Mouse (Mus musculus) right cerebral cortex, postnatal 25 days (tissue): Measurements from ENCODE around the gene Chd2.
"Not testable (repeated sequence)": the region's sequence is repeated elsewhere in the genome, so short reads cannot be mapped to it uniquely, and the experiment has no call there.

Experiments used
- DNase-seq: peaks from one replicate; pipeline ENCODE4 v3.0.0; 2022

Gene Chd2

GRCm38 (mm10) chr7:73539116-73539682, 2.4 kb downstream of the Chd2 start:
- no peak for DNase-seq

DNA sequence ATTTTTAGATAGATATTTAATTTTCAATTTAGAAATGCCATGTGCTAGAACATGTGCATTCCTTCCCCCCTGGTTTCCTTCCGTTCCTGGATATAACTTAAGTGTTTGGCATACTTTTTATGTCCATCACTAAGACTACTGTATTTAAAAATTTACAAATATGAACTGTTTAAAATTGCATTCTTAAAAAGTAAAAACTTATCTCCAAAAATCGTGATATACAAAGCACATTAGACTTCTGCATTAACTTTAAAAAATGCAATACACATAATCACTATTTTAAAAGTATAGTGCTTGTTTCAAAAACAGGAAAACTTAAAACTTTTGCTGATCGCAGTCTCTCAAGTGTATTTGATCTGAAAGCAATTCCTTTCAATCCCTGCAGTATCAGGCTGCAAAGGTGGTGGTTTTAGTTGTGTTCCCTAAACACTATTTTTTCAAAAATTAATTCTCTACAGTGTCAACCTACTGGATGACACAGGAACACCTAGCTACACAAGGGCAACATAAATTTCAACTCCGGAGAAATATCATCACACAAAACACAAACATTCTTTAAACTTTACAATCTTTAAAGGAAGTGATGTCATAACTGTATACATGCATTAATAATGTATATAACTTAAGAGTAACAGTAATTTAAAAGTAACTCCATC, 3.1 kb downstream of the Chd2 start:
- no peak for DNase-seq

DNA sequence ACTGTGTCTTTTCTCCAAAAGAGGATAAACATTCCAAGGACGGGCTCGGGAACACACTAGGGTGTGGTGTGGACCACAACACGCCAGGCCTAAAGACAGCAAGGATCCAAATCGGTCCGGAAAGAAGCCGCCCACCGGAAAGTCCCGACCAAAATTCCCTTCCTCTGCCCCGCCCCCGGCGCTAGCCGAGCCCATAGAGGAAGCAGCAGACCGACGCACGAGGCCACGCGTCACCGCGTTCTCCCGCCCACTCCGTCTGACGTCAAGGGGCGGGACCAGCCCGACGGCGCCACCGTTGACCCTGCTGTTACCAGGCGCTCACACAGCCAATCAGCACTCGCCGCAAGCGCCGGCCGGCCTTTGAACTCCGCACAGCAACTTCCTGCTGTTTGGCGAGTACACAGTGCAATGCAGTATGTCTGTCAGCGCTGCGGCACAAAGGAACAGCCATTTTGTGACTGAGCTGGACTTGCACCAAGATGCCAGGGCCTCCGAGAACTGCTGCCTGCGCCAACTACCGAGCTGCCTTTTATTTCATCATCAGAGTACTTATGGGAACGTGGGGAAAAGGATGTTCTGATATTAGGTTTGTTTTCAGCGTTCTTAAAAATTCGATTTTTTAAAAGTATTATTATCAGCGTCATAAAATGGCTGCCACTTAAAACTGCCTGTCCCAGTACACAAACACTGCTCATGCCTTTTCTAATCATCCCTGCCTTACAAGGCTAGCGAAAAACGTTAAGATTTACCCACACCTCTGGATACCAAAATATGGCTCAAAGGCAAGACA, 3.8 kb downstream of the Chd2 start:
- DNase-seq: peak; percentile 100

GRCm38 (mm10) chr7:73537228-73537627, 4.4 kb downstream of the Chd2 start:
- no peak for DNase-seq

- DNase-seq: no peak
These were observed 5.1 kb downstream of the Chd2 start for GRCm38 (mm10) chr7:73536579-73536978.

- DNase-seq: no peak
These were observed 5.8 kb downstream of the Chd2 start for GRCm38 (mm10) chr7:73535861-73536200.

DNA sequence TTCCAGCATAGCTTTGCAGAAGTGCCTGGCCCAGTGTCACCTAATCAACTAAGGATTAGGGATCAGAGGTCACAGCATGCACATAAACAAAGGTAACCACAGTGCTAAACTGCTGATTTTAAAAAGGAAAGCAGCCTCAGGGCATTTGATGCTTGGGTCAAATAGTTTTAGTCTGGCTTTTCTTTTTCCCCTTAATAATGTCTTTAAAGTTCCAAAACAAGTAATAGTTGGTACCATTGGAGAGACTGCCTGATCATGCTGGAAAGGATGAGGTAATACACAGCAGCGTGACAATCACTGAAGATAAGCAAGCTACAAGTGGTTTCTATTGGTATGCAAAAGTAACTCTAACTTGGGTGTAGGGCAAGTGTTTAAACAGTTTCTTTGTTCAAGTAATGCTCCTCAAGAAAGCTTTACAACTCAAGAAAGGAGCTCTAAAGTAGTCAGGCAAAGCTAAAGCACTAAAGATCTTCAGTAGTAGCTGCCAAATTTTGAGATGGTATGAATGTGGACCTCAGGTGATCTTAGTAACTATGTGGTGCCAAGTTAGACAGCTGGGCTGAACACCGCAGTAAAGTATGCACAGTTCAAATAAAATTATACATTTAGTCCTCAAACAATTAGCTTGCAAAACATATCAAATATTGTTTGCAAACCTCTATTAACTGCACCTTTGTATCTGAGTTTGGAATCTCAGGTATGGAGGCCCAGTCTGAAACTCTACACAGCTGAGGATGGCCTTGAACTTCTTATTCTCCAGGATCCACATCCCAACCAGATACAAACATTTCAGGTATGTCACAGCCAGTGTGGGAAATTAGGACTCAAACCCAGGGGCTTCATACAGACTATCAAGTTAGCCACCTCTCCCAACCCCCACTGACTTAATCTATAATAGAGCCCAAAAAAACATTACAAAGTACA, 6.4 kb downstream of the Chd2 start:
- DNase-seq: no peak

DNA sequence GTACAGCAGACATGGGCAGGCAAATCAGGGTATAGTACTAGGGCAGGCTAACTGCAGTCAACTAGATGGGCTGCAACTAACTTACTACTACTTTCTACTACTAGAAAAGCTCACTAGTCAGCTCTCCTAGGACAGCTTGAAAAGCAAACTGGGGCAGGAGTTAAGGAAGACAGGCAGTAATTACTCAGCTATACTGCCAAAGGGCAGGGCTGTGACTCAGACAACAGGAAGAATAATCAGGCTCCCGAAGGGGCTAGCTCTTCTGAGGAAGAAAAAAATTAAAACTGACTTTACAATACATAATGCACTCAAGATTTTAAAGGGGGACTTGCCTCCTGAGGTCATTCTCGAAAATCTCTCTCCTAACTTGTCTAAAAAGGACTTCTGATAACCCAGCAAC, 8.2 kb downstream of the Chd2 start:
- DNase-seq: no peak

GRCm38 (mm10) chr7:73532916-73533315, 8.7 kb downstream of the Chd2 start:
- DNase-seq: no peak

GRCm38 (mm10) chr7:73532139-73532538, 9.5 kb downstream of the Chd2 start:
- no peak for DNase-seq

GRCm38 (mm10) chr7:73531506-73532093, 10.0 kb downstream of the Chd2 start:
- no peak for DNase-seq

GRCm38 (mm10) chr7:73530846-73531245, 10.8 kb downstream of the Chd2 start:
- no peak for DNase-seq

DNA sequence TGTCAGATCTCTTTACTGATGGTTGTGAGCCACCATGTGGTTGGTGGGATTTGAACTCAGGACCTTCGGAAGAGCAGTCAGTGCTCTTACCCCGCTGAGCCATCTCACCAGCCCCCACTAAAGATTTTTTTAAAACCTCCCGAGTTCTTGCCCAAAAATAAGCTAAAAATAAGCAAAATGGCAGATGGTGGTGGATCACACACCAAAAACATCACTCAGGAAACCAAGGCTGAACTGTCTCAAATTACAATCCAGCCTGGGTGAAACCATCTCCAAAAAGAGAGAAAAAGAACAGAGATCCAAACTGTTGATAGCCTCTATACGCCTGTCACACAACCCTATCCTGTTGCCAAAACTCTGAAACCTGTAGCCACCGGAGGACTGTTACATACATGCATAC, 11.5 kb downstream of the Chd2 start:
- DNase-seq: no peak

- no peak for DNase-seq
These were observed 12.4 kb downstream of the Chd2 start for GRCm38 (mm10) chr7:73529261-73529660.

GRCm38 (mm10) chr7:73528377-73528894, 13.2 kb downstream of the Chd2 start:
- not testable (repeated sequence) for DNase-seq

GRCm38 (mm10) chr7:73527225-73527624, 14.4 kb downstream of the Chd2 start:
- no peak for DNase-seq

GRCm38 (mm10) chr7:73524454-73524952, 17.1 kb downstream of the Chd2 start:
- no peak for DNase-seq

- DNase-seq: no peak
These were observed 17.9 kb downstream of the Chd2 start for GRCm38 (mm10) chr7:73523608-73524259.

- no peak for DNase-seq
These were observed 18.4 kb downstream of the Chd2 start for GRCm38 (mm10) chr7:73523183-73523582.

DNA sequence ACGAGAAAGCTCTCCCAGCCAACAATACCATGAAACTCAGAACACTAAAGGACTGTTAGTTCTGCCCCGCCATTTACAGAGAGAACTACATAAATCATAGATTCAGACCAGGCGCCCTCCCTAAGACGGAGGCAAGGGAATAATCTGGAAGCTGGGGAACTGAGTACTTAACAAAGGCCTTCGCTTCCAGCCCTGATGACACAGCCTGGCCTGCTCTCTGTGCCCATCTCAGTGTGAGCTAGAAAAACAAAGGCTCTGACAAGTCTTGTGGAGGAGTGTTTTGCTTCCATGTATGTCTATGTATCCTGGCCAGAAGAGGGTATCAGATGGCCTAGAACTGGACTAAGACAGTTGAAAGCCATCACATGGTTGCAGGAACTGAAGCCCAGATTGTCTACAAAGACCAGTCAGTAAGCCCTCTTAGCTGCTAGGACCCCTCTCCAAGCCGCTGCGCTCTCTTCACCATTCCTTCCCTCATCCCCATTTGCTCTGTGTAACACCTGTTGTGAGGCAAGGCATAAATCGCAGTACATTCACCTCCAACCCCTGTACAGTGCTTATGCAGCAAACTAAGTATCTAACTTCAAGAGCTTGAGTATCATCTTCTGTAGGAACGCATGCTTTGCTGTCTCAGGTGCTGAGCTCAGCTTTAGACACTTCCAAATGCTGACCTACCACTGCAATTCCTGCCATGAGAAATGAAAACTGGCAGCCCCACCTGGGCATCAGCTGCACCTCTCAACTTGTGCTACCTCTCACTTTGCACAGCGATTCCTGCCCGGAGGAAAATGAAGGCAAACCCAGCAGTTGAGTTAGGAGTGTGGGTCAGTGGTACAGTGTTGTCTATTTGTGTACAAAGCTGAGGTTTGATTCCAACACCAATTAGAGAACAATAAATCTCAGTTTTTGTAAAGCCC, 20.1 kb downstream of the Chd2 start:
- no peak for DNase-seq

DNA sequence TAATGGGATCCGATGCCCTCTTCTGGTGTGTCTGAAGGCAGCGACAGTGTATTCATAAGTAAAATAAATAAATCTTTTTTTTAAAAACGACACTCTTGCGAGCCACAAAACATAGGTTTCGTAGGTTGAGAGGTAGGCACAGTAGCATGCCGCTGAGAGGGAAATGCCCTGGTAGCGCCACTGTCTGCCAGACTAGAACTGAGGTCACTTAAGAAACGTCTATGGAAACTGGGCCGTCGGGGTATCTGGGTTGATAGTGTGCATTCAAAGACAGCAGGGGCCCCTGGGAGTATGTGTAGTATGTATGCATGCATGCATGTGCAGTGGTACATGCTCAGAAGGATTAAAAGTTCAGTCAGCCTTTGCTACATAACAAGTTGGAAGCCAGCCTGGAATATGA, 21.4 kb downstream of the Chd2 start:
- DNase-seq: no peak
